16 mouse cellular contexts compared by ENCODE assay signal in the genomic region with DNA sequence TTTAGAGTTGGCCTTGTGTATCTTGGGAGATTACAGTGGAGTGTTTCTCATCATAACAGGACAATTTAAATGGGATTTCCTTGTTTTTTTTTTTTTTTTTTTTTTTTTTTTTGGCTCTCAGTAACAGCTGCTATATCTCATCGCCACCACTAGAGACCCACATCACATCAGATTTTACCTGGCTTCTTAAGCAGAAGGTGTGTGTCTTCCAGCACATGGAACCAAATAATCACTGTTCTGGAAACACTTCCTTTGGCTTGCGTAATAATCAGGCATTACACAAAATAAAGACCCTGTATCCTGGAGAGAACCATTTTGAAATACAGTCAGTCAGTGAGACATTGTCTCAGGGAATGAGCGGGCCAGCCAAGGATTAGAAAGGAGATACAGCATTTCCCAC. TPM values are rescaled to one million over a fixed set of nuclear protein-coding genes. Genes with fewer than 3 reads are reported as not detected.
DNase-seq lines count a peak whose midpoint lies in the region; ATAC-seq and TF ChIP-seq lines count a peak whose summit lies in the region.
"Had no signal": no experiment of that assay in that cellular context is flagged by ENCODE, and none has a peak within 500 bp of the region (broad histone marks: within the 10 kb centered on the region; RNA-seq: fewer than 3 reads in every experiment).

No protein-coding gene starts in this region.

- WGBS in hindbrain, postnatal 0 days, result 51% methylated on average over 3 of the region's 3 CpGs
- WGBS in hindbrain, embryonic 16.5 days, result 48% methylated on average over 3 of the region's 3 CpGs

- no peaks in the 10 kb centered on the region for H3K4me1 ChIP-seq in hindbrain, postnatal 0 days (ENCODE audit: insufficient read depth, low read length)
- peaks cover 3% of the 10 kb centered on the region; the same call in 1 of the 2 replicates for H3K4me1 ChIP-seq in hindbrain, embryonic 16.5 days (ENCODE audit: control insufficient read depth, insufficient read depth, low read depth, low read length)

- no peaks in the 10 kb centered on the region for H3K27me3 ChIP-seq in hindbrain, postnatal 0 days (ENCODE audit: insufficient read depth, low read length)
- H3K27me3 ChIP-seq in hindbrain, embryonic 16.5 days (replicated peaks; ENCODE audit: control insufficient read depth, insufficient read depth, low read length), result no peaks in the 10 kb centered on the region

- H3K9me3 ChIP-seq in hindbrain, postnatal 0 days (ENCODE audit: low read length), result no peaks in the 10 kb centered on the region
- H3K9me3 ChIP-seq in hindbrain, embryonic 16.5 days (ENCODE audit: control insufficient read depth, low read length), result no peaks in the 10 kb centered on the region
- H3K9me3 ChIP-seq: hindbrain, embryonic 12.5 days; kidney, embryonic 15.5 days; limb, embryonic 10.5 days had no signal

- H3K4me3 ChIP-seq in hindbrain, postnatal 0 days (ENCODE audit: low read length), result no peak overlapping the region
- H3K4me3 ChIP-seq in hindbrain, embryonic 16.5 days (ENCODE audit: low read length), result no peak overlapping the region
- H3K4me3 ChIP-seq: hindbrain, embryonic 12.5 days; kidney, embryonic 15.5 days; limb, embryonic 10.5 days had no signal

- no peaks in the 10 kb centered on the region for H3K36me3 ChIP-seq in hindbrain, postnatal 0 days (ENCODE audit: insufficient read depth, low read length)
- H3K36me3 ChIP-seq in hindbrain, embryonic 16.5 days (ENCODE audit: control insufficient read depth, insufficient read depth, low read length), result no peaks in the 10 kb centered on the region
- H3K36me3 ChIP-seq: hindbrain, embryonic 12.5 days; kidney, embryonic 15.5 days had no signal

- no peak overlapping the region for H3K9ac ChIP-seq in hindbrain, postnatal 0 days (replicated peaks; ENCODE audit: low read length)
- H3K9ac ChIP-seq in hindbrain, embryonic 16.5 days (ENCODE audit: low read depth, low read length), result no peak overlapping the region
- H3K9ac ChIP-seq: hindbrain, embryonic 12.5 days; kidney, embryonic 15.5 days had no signal

- TF ChIP-seq CTCF in hindbrain, postnatal 0 days (IDR thresholded peaks at IDR 0.05; ENCODE audit: low read depth), result peak; percentile 74

- ATAC-seq in hindbrain, postnatal 0 days, result no peak
- ATAC-seq in hindbrain, embryonic 16.5 days, result no peak
- peak; percentile 38; the same call in 1 of the 2 replicates for ATAC-seq in megakaryocyte progenitor cell, adult 5-6 weeks (replicated peaks; ENCODE audit: poor library complexity)

- H3K27ac ChIP-seq in hindbrain, postnatal 0 days, result no peak overlapping the region
- no peak overlapping the region for H3K27ac ChIP-seq in hindbrain, embryonic 16.5 days (ENCODE audit: low read depth, low read length)
- H3K27ac ChIP-seq: hindbrain, embryonic 12.5 days; kidney, embryonic 15.5 days; limb, embryonic 10.5 days had no signal

- peak; percentile 20 to 41 for DNase-seq in cerebellum, postnatal 10 days
- DNase-seq in cerebellum, adult 9-10 months, result no peak
- peak; percentile 64 for DNase-seq in hindbrain, postnatal 0 days (ENCODE audit: low spot score)
- peak; percentile 12 for DNase-seq in lung, postnatal 10 days
- DNase-seq in lung, postnatal 4 days, result no peak
- no peak for DNase-seq in testis, postnatal 14 days (ENCODE audit: low spot score)
- DNase-seq: gastrocnemius, postnatal 25 days; lung, adult 18-20 months; thymus, adult 2 months had no signal

- no peak overlapping the region for H3K4me2 ChIP-seq in hindbrain, postnatal 0 days (ENCODE audit: low read depth, low read length)
- no peak overlapping the region for H3K4me2 ChIP-seq in hindbrain, embryonic 16.5 days (ENCODE audit: low read length)
- H3K4me2 ChIP-seq: hindbrain, embryonic 12.5 days; kidney, embryonic 15.5 days had no signal

RNA-seq across cellular contexts. Expression of a gene that starts 53.8 kb away (rescaled TPM):
- 15.7 and 17.8 TPM in 2 replicates for total RNA-seq in hindbrain, postnatal 0 days (2014; rRNA removed)
- 3.9 and 4.2 TPM in 2 replicates for polyA plus RNA-seq in hindbrain, postnatal 0 days (2015; fragmentation: Nextera tagmentation; extraction: Ambion mirVana)
- 4.8 and 5.0 TPM in 2 replicates for polyA plus RNA-seq in hindbrain, embryonic 16.5 days (2015; fragmentation: Nextera tagmentation; extraction: Ambion mirVana)
- 0.10 TPM in 1 of 2 replicates, not detected in the other for total RNA-seq in megakaryocyte progenitor cell, adult 5-6 weeks (2015)
- total RNA-seq in megakaryocyte progenitor cell, adult 5-6 weeks (2017), result 0.07 TPM in 1 of 2 replicates, not detected in the other
- total RNA-seq: common myeloid progenitor, adult 5-6 weeks; MEL had no signal
- polyA plus RNA-seq: thymus, adult 2 months had no signal

Comparison
In these comparisons a context has a peak if more than half of its experiments do, and no peak if none do; other contexts are left out.
1. DNase-seq: peak in cerebellum, postnatal 10 days (2 of 2), hindbrain, postnatal 0 days (single experiment) and lung, postnatal 10 days (single experiment); none in cerebellum, adult 9-10 months (single experiment), lung, postnatal 4 days (0 of 2) and testis, postnatal 14 days (single experiment).
2. RNA of a gene that starts 53.8 kb away (total RNA-seq): 15.7 to 17.8 TPM in hindbrain, postnatal 0 days; 0.07 to 0.10 TPM in megakaryocyte progenitor cell, adult 5-6 weeks; every median in the first group is over 10 times any median in the second.